Mouse (Mus musculus): ENCODE results near the gene Sema6b.
A peak's percentile ranks its signal among the peaks of the same experiment; 100 is the strongest.
"Not testable (repeated sequence)": the region's sequence is repeated elsewhere in the genome, so short reads cannot be mapped to it uniquely, and the experiment has no call there.

The Sema6b gene

DNA sequence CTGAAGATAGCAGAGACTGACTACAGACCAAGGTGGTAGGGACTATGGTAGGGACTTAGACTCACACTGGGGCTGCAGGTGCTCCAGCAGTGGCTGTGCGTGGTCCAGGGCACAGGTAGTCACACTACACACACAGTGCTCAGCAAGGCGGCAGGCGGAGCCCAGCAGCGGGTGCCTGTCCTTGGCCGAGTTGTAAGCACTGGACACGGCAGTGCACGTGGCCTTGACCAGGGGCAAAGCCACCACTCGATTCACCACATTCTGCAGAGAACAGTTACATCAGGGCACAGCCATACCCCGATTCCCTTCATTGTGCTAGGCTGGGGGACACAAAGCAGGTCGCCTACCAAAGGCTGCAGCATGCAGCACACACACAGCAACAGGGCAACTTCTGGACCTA is 23.9 kb downstream of the Sema6b start:
- DNase-seq: no peak

DNA sequence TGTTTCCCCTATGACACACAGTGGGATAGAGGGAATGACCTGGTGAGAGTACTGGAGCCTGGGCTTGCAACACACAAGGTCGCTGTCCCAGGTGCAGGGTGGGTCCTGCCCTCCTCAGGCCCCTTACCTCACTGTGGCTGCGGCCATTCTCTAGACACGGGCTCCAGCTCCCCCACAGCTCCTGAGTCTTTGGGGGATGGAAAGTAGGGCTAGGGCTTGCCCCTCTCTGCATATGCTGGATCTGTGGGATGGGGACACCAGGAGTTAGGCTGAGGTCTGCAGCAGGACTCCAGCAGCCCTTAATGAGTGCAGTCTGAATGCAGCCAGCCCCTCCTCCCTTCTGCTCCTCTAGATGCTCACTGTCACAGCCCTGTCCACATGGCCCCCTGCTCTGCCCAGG is 27.4 kb downstream of the Sema6b start:
- DNase-seq: no peak

DNA sequence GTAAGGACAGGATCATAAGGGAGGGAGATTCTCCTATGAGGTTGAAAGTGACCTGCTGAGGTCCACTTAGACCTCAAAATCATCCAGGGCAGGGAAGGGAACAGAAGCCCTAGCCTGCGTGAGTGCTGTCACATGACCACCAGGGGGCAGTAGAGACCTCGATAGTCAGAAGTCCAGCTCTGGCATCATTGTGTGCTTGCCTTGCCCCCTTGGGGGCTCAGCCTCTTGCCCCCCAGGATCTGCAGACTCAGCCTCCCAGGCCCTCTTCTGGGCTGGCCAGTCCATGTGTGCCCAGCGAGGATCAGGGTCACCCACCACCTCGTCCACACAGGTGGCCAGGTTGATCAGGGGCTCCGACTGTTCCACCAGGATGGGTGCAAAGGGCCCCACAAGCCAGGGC is 28.3 kb downstream of the Sema6b start:
- peak; percentile 72 for DNase-seq

DNA sequence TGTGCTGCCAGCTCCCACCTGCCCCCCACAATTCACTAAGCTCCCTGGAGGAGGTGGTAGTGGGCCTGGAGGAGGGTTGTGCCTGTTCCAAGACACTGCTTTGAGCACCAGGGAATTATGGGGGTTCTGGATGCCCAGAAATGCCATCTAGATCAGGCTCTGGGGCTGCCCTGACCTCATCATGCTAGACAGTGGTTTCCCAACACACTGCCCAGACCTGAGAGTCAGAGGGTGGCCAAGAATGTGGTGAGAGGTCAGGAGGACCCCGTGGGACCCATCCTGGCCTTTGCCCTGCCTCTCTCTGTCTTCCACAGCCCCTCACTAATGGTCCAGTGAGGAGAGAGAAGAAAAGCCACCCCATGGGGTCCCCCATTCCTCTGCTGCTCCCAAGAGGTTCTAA is 29.1 kb downstream of the Sema6b start:
- DNase-seq: no peak

DNA sequence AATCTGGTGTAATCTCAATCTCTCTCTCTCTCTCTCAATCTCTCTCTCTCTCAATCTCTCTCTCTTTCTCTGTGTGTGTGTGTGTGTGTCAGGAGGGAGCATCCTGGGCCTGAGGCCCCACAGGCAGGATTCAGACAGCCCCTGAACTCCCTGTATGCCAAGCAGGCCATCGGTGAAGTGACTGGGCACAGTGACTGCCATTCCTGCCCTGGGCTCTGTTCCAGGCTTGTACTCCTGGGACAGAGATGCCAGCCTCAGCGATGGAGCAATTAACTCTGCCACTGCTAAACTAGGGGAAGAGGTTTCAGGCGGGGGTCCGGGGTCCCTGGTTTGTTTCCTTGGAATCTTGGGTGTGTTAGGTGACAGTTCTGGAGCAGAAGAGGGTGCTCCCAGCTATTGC is 29.6 kb downstream of the Sema6b start:
- no peak for DNase-seq

DNA sequence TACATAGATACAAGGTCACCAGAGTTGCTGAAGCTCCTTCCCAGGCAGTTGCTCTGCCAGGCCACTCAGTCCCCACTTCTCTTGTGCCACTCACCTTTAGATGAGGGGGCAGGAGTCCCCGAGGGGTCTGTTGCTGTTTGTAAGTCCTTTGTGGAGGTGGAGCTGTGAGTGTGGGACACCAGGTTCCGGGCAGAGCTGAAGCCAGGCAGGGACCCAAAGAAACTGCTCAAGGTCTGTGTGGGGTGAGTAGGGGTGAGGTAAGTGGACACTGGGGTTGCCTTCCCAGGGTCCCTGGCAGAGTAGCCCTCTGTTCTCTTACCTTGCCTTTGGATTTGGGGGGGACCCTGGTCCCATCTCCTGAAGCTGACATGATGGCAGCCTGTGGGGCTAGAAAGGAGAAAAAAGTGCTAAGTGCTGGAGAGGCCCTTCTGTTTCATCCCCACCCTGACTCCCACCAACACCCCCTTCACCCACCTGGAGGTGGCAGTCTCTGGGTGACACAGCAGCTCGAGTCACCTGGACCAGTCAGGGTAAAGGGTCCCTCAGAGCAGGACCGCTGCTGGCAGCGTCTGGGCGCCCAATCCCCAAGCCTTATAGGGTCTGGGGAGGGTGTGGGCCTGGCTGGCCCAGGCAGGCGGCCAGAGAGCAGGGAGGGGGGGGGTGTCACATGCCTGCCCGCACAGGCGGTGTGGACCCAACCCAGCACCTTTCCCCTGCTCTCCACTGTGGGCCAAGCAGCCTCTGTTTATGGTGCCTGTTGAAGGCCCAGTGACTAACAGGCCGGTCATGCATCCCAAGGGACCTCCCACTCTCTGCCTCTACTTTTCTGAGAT is 30.7 kb downstream of the Sema6b start, which contains the start of gene Plin4:
Plin4 (minus strand) TSS at position 585 of the 833 bp plus-strand sequence.
- DNase-seq: no peak

DNA sequence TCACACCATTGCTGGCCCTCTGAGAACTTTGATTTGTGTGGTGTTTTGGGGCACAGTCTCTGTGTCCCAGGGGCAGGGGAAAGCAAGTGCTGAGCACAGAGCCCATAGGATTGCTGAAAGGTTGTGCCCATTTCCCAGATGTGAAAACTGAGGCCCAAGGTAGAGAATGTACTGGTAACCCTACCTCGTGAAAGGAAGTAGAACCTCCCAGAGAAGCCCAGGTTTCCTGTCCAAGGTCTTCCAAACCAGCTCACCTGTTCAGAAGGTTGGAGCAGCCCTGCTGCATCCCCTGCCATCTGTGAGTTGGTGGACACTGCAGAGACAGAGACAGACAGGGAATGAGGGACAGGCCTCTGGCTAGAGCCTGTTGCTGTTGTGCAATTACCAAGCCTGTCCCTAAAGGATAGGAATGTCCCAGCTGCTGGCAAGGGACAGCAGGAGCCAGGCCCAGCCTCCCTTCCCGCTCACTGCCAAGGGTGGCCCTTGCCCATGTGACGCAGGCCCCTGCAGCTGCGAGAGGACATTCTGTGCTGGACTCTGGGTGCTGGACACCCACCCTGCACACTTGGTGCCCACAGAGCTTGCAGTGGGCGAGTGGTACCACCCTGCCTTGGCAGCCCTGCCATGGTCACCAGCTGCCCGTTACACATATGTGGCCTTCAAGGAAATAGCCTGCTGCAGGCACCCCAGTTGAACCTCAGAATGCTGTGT is 31.7 kb downstream of the Sema6b start:
- DNase-seq: no peak

DNA sequence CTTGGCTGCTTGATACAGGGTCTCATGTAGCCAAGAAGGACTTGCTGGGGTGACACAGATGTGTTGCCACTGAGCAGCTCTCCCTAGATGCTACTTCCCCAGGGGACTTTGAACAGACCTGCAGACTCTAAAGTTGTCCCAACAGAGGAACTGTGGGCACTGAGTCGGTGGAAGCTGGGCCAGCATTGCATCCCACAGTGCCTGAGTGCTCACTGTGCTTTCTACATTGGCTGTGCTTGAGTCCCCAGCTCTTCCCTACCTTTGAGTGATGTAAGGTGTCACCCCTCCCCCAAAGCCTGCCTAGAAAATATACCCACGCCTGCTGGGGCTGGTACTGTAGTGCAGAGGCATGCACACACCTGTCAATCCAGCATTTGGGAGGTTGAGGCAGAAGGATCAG is 32.4 kb downstream of the Sema6b start:
- DNase-seq: no peak

DNA sequence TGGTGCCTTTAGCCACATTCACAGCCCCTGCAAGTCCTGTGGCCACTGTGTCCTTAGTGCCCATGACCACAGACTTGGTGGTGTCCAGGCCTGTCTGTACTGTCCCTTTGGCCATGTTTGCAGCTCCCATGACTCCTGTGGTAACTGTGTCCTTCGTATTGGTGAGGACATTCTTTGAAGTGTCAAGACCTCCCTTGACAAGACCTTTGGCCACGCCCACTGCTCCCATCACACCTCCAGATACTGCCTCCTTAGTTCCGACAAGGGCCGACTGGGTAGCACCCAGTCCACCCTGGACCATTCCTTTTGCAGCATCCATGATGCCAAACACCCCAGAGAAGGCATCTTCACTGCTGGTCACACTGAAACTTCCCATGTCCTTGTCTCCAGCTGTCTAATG is 33.2 kb downstream of the Sema6b start:
- no peak for DNase-seq

DNA sequence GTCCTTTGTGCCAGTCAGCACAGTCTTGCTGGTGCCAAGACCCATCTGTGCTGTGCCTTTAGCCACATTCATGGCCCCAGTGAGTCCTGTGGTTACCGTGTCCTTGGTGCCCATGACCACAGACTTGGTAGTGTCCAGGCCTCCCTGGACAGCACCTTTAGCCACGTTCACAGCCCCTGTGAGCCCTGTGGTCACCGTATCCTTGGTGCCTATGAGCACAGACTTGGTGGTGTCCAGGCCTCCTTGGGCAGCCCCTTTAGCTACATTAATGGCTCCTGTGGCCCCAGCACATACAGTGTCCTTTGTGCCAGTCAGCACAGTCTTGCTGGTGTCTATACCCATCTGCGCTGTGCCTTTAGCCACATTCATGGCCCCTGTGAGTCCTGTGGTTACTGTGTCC is 33.7 kb downstream of the Sema6b start:
- DNase-seq: not testable (repeated sequence)

DNA sequence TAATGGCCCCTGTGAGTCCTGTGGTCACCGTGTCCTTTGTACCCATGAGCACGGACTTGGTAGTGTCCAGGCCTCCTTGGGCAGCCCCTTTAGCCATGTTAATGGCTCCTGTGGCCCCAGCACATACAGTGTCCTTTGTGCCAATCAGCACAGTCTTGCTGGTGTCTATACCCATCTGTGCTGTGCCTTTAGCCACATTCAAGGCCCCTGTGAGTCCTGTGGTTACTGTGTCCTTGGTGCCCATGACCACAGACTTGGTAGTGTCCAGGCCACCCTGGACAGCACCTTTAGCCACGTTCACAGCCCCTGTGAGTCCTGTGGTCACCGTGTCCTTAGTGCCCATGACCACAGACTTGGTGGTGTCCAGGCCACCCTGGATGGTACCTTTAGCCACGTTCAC is 35.3 kb downstream of the Sema6b start:
- not testable (repeated sequence) for DNase-seq

DNA sequence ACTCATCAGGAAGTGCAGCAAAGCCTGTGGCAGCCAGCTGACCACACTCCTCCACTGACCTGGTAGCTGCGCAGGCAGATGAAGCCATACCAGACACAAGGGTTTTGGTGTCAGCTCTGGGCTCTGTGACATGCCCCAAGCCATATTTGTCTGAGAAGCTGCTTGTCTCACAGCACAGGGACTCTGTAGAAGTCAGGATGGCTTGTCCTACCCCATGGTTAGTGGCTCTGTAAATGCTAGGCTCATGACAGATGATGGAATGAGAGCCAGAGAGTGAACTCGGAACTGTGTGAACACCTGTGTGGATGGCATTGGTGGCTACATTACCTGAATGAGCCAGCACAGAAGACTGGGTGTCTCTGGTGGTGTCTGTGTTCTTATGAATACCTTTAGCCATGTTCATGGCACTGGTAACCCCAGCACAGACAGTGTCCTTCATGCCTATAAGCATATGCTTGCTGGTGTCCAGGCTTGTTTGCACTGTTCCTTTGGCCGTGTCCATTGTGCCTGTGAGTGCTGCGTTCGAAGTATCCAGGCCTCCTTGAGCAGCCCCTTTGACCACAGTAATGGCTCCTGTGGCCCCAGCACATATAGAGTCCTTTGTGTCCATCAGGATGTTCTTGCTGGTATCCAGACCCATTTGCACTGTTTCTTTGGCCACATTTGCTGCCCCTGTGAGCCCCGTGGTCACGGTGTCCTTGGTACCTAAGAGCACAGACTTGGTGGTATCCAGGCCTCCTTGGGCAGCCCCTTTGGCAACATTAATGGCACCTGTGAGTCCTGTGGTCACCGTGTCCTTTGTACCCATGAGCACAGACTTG is 36.5 kb downstream of the Sema6b start:
- DNase-seq: no peak

DNA sequence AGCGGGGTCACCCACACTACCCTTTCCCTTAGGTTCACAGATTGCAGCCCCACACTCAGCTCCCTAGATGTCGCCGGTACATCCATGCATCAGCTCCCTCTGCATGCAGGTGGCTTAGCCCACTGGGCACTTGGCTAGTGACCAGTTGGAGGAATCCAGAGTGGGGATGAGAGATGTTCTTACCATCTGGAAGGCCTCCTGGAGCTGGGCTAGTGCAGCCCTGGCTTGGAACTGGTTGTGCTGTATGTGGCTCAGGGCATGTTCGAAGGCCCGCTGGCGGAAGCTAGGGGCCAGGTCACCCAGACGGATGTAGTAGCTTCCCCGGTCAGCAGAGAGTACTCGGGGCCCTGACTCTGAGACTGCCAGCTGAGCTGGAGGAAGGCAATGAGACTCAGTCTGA is 37.2 kb downstream of the Sema6b start:
- DNase-seq: no peak

DNA sequence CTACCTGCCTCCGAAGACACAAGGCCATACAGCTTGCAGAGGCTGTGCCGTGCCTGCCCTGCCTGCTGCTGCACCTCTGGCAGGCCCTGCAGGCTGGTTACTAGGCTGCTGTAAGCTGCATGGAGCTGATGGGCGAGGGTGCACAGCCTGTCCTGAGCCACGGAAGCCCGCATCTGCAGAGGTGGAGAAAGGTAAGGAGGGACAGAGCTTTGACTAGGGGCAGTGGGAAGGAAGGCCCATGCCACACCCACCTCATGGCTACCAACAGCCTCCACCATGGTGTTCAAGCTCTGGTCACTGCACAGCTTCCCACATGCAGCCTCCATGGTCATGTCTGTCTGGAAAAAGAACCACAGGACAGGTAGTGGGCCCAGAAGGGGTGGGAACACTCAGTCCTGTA is 38.0 kb downstream of the Sema6b start:
- DNase-seq: no peak

DNA sequence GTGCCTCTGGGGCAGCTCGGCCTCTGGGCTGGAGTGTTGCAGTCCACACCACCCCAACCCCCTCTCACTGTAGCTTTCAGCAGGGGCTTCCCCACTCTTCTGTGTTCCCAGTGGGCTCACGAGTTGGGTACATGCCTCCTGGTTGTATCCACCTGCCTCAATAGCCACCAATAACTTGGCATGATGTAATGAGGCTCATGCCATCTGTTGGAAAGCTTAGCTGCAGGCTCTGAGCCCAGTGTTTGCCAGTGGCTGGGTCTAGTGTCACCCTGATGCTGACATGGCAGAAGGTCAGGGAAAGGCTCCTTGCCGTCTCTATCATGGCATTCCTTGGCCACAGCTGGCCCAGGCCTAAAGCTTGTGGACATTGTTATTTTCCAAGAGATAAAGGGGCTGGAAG is 39.3 kb downstream of the Sema6b start:
- no peak for DNase-seq

DNA sequence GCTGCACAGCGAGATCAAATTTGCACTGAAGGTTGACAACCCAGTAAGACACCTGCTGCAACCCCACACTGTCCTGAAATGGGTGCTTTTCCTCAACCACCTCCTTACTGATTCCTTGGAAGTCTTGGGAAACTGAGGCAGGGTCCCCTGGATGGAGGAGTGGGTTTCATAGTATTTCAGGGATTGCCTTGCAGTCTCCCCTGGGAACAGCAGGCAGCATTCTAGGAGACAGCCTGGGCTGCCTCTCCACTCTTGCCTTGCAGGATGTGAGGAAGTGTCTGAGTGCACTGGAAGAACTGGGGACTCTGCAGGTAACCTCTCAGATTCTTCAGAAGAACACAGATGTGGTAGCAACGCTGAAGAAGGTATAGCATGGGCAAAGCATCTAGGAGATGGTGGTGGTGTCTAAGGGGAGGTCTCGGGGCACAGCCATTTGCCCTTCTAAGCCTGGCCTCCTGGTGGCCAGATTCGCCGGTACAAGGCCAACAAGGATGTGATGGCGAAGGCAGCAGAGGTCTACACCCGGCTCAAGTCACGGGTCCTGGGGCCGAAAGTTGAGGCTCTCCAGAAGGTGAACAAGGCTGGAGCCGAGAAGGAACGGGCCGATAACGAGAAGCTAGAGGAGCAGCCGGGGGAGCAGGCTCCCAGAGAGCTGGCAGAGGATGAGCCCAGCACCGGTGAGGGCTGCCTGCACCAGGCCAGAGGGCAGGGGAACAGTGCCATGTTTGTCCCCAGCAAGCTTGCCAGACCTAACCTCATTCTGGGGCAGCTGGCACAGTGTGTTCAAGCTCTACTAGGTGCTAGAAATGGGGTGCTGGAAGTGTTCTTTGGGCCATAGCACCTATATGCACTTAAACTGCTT is 41.2 kb downstream of the Sema6b start:
- DNase-seq: no peak

DNA sequence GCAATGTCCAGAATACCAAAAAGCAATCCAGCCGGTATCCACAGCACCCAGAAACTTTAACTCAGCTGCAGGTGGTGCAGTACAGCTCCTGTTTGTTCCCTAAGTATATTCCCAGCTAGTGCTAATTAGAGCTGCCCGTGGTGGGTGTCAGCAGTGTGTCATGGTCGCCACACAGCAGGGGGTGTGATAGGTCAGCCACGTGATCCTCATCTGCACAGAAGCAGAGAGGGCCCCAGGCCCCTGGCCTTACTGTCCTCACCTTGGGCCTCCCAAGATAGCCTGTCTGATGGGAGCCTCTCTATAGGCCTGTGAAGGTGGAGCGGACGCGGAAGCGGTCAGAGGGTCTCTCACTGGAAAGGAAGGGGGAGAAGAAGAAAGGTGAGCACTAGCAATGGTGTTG is 42.0 kb downstream of the Sema6b start:
- no peak for DNase-seq

DNA sequence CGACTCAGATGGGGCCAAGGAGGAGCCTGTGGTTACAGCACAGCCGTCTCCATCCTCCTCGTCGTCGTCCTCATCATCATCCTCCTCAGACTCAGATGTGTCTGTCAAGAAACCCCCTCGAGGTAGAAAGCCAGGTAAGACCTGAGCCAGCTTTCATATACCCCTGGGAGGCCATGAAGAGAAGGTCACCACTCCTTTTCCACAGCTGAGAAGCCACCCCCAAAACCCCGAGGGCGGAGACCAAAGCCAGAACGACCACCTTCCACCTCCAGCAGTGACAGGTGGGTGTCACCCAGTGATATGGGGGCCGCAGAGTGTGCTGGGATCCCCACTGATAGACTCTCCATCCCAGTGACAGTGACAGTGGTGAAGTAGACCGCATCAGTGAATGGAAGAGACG is 43.3 kb downstream of the Sema6b start:
- no peak for DNase-seq

DNA sequence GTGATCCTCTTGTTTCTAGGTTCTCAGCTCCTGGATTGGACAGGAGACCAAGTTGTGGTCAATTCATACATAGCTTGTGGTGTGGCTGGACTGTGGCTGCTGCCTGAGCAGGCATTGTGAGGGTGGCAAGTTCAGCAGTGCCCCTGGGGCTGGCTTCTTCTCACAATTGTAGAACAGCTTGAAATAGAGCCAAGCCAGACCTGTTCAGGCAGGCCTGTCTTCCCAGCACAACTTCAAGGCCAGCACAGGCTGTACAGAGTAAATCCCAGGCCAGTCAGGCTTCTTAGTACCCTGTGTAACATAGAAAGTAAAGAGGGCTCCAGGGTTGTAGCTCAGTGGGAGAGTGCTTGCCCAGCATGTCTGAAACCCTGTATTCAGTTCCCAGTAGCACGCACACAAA is 47.3 kb downstream of the Sema6b start:
- DNase-seq: no peak

DNA sequence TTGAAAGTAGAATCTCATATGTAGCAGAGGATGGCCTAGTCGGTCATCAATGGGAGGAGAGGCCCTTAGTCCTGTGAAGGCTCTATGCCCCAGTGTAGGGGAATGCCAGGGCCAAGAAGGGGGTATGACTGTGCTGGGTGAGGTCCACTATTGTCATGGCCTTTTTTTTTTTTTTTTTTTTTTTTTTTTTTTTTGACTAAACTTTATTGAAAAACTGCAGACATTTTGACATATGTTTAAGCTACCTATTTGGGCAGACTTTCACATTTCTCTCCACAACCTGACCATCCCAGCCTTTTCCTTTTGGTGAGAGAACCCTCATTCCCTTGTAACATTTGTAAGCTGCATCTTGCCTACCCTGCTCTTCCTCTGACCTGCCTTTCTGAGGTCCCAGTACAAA is 47.8 kb downstream of the Sema6b start:
- DNase-seq: no peak

DNA sequence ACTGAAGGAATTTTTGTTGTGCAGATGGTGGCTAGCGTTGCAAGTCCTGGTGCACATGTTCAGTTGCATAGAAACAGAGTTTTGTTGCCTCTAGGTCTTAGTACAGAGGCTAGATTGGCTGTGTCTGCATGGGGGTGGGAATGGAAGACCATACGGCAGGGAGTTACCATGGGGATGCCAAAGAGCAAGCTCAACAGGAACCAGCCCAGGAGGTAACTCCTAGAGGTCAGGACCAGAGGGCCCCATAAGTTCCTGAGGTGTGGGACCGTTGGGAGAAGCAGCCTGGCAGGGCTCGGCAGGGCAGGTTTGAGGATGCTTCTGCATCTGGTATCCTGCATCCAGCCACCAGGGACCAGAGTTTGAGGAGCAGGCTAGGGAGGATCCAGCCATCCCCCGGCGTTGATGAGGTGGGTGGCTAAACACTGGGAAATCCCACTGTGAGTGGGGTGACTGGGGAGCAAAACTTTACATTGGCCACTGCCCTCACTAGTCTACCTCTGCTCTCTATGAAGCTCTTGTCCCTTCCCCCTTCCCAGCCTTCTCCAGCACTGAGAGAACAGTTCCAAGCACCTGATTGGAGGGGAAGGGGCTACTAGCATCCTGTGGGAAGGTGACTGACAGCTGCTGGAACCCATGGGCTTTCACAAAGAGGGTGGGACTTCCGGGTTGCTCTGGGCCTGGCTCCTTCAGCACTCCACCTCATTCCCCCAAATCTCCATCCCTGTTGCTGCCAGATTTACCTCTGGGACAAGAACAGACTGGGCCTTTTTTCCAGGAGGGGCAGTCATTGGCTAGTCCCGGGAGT is 59.2 kb downstream of the Sema6b start:
- peak; percentile 21 for DNase-seq

DNA sequence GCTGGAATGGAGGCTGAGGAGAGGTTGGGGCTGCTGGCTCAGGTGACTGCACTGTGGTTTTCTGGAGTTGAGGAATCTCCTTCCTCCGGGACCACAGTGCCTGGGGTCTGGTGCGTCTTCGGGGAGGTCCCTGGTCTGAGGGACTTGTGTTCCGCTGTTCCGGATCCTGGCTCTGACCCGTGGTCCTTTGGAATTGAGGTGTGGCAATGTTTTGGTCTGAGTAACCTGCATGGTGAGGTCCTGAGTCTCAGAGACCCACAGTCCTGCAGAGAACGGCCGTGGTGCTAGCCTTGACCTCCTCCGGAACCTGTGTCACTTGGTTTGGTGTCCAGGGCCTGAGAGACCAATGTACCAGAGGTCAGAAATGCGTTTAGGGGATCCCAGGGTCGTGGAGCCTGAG is 60.2 kb downstream of the Sema6b start:
- peak; percentile 41 for DNase-seq

Data from thymus, postnatal 14 days (tissue).